Mouse (Mus musculus) cerebellum, adult 2 months (tissue): Measurements from ENCODE around the gene Fam163a. TPM values are rescaled to one million over a fixed set of nuclear protein-coding genes. Genes with fewer than 3 reads are reported as not detected.

Experiments
- DNase-seq, 2 experiments: peaks; one replicate each; pipeline ENCODE4 v3.0.0; 2021
- H3K27ac ChIP-seq: fragments of 200-500 bp; 2 replicates; pipeline ENCODE4 v1.5.1; 2012; ENCODE audit warnings: low read length, control low read depth, inconsistent platforms; ENCODE audit not compliant: insufficient read depth
- H3K27me3 ChIP-seq: fragments of 200-500 bp; 2 replicates; pipeline ENCODE4 v1.6.1; 2012; ENCODE audit warnings: inconsistent platforms, mild to moderate bottlenecking, low read length, moderate library complexity; ENCODE audit not compliant: control insufficient read depth, insufficient read depth
- H3K4me1 ChIP-seq: fragments of 200-500 bp; 2 replicates; pipeline ENCODE4 v1.6.1; 2011; ENCODE audit warnings: low read length; ENCODE audit not compliant: control insufficient read depth, insufficient read depth
- H3K4me3 ChIP-seq: fragments of 200-500 bp; replicated peaks from 2 replicates; pipeline ENCODE3; 2011; ENCODE audit warnings: mild to moderate bottlenecking, low read depth, low read length, control low read depth; ENCODE audit not compliant: insufficient read depth
- CTCF ChIP-seq: fragments of 200-500 bp; IDR thresholded peaks from 2 replicates; pipeline ENCODE4 v1.5.1; 2011; ENCODE audit warnings: low read depth, mild to moderate bottlenecking, control low read depth, low read length, moderate library complexity, borderline replicate concordance; ENCODE audit not compliant: insufficient read depth
- POLR2A ChIP-seq: fragments of 200-500 bp; IDR thresholded peaks from 2 replicates; pipeline ENCODE4 v1.6.1; 2011; ENCODE audit warnings: low read length, control low read depth, borderline replicate concordance; ENCODE audit not compliant: insufficient read depth
- whole genome bisulfite sequencing: fragments of 180-500 bp; shearing (Covaris S2); methylation state at CpG from one replicate; pipeline ENCODE4 v1.1.7; 2018; 5-methylcytosine and 5-hydroxymethylcytosine counted together
- polyA plus RNA-seq: library from polyadenylated mRNA; depleted of rRNA; stranded (reverse); fragments of >200 nt; gene quantifications from 2 replicates; pipeline ENCODE4 v1.2.3, GENCODE M21; 2012

Fam163a gene
- polyA plus RNA-seq, 1 experiment: 3.4 TPM

DNA sequence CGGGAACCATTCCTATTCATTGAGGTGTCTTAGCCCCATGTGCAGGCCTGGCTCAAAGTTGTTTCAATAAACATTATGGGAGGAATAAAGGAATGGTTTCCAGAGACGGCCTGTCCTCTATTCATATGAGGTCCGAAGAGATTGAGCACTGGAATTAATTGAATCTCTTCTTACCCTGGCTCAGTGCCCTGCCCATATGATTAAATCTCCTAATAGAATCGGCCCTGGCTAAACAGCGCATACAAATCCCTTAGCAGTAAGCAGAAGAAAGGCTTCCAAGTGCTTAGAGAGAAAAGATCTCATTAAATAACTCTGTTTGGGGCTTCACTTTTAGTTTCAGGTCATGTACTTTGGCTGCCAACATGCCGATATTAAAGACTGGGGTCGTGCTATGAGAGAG, 12.0 kb downstream of the Fam163a start:
- no peaks in the 10 kb centered on the region for H3K4me1 ChIP-seq
- H3K4me3 ChIP-seq: no peak overlapping the region
- DNase-seq: no peak
- no peak overlapping the region for H3K27ac ChIP-seq
- TF ChIP-seq POLR2A: no peak
- no peak for TF ChIP-seq CTCF
- WGBS: 44% methylated on average over 7 of the region's 7 CpGs
- H3K27me3 ChIP-seq: no peaks in the 10 kb centered on the region; the same call in 1 of the 2 replicates

DNA sequence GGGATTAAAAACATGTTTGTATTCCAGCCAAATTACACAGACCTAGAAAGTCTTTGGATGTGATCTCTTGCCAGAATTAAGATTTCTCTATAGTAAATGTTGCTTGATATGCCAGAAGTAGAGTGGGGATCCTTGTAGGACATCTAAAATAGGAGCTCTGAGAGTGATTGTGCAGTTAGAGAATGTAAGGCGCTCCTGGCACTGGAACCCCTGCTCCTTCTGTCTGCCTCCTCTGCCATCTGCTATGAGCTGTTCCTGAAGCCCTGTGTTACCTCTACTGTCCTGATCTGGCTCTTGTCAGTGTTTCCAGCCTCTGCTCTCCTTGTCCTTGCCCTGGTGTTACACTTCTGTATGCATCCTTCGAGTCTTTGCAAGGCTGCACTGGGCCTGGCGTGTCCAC, 18.2 kb downstream of the Fam163a start:
- Histone ChIP-seq H3K4me3 (no peak overlapping the region), H3K27ac (no peak overlapping the region), H3K27me3 (no peaks in the 10 kb centered on the region; the same call in 1 of the 2 replicates), H3K4me1 (no peaks in the 10 kb centered on the region)
- DNase-seq: no peak
- TF ChIP-seq POLR2A: no peak
- WGBS: 78% methylated on average over 3 of the region's 3 CpGs

DNA sequence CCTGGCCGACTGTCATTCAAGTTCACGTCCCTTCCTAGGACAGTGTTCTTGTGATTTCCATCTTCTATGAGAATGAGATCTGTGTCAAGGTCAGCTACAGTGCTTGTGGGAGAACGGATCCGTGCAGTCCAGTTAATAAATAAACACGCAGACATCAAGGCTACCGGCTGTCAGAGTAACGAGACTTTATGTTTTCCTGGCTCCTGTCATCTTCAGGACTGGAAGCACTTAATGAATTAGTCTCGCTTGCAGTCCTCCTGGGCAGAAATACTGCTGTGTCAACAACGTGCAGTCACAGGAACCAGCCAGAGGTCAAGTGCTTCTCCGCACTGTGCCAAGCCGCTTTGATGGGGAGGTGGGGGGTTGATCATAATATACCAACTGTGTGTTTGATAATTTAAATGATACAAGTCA, 20.7 kb downstream of the Fam163a start:
- 22% methylated on average over 11 of the region's 11 CpGs for WGBS
- no peak for DNase-seq
- Histone ChIP-seq H3K4me1 (peaks cover 4% of the 10 kb centered on the region), H3K27ac (no peak overlapping the region), H3K27me3 (no peaks in the 10 kb centered on the region; the same call in 1 of the 2 replicates), H3K4me3 (no peak overlapping the region)
- no peak for TF ChIP-seq POLR2A
- no peak for TF ChIP-seq CTCF

DNA sequence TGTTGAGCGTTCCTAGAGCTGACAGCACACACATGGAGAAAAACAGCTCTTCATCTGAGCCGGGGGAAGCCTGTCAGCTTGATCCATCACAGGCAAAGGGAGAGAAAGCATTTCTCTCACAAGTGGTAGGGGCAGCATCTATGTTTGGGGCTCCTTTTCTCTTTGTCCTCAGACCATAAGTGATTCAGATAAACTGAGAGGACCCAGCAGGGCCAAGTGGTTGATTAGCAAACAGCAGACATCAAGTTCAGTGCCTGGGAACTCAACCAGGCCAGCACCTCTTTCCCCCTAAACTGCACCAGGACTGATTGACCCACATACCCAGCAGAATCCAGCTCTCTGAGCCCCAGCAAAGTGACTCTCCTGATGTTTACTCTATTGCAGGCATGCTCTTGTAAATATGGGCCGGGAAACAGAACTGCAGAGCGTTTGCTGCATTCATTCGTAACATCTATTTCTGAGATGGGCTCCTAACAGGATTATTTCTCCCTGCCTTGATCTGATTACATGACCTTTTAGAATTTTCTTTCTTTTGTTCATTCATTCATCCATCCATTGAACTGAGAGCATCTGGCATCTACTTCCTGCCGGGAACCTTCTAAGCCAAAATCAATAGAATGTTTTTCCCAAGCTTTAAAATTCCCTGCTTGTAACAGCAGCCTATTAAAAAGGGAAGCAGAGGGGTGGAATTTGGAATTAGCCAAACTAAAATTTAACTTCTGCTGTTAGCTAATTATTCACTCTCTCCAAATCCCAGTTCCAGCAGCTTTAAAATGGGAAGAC, 21.5 kb downstream of the Fam163a start:
- 61% methylated on average over 6 of the region's 6 CpGs for WGBS
- H3K4me1 ChIP-seq: peaks cover 4% of the 10 kb centered on the region
- no peaks in the 10 kb centered on the region; the same call in 1 of the 2 replicates for H3K27me3 ChIP-seq
- TF ChIP-seq POLR2A: no peak
- no peak for TF ChIP-seq CTCF
- H3K4me3 ChIP-seq: no peak overlapping the region
- no peak for DNase-seq
- H3K27ac ChIP-seq: no peak overlapping the region

DNA sequence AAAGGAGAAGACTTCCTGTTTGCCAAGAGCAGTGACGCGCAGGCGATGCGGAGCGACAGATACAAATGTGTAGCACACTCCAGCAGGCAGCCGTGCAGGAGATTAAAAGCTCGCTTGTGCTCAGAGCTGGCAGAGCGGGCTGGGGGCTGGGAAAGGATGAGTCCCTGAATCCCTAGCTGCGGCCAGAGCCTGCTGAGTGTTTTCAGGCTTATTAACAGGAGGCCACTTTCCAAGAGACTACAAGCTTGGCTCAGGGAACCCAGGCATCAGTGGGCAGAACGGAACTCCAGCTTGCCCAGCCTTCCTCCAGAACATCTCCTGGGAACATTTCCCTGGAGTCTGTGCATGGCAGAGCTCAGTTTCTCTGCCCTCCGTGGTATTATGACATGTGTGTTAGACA, 25.0 kb downstream of the Fam163a start:
- H3K27me3 ChIP-seq: no peaks in the 10 kb centered on the region; the same call in 1 of the 2 replicates
- H3K4me1 ChIP-seq: peaks cover 4% of the 10 kb centered on the region
- TF ChIP-seq POLR2A (no peak), CTCF (no peak)
- DNase-seq: peak; percentile 25 to 45
- H3K4me3 ChIP-seq: no peak overlapping the region
- WGBS: 6% methylated on average over 11 of the region's 11 CpGs
- H3K27ac ChIP-seq: no peak overlapping the region

DNA sequence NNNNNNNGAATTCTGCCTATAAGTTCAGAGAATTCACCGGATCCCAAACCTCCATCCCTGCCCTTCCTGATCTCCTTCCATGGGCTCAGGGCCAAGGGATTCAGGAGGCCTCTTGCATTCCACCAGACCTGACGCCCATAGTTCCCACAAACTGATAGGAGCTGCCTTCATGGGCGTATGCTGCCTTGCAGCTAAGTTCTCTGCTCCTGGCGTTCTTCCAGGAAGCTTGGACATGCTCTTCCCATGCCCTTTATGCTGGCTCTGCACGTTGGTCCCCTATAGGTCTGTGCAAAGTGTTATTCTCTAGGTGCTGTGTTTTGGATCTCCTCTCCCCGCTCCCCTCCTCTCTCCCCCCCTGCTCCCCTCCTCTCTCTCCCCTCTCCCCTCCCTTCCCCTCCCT, 36.1 kb downstream of the Fam163a start:
- H3K4me3 ChIP-seq: no peak overlapping the region
- no peaks in the 10 kb centered on the region; the same call in 1 of the 2 replicates for H3K27me3 ChIP-seq
- H3K27ac ChIP-seq: no peak overlapping the region
- TF ChIP-seq POLR2A (no peak), CTCF (no peak)
- WGBS: 27% methylated on average over 6 of the region's 6 CpGs
- H3K4me1 ChIP-seq: no peaks in the 10 kb centered on the region
- DNase-seq: no peak

DNA sequence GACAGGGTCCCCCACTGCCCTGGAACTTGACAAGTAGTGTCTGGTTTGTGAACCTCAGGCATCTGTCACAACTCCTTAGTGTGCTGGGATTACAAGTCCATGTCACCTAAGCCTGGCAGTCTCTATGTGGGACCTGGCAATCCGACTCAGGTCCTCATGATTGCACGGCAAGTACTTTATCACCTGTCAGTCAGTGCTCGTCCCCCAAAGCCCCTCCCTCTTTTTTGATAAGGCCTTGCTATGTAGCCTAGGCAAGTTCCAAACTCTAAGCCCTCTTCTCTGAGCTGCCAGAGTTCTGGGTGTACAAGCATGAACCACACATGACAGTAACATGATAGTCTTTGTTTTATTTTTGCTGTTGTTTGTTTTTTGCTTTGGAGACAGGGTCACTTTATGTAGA, 88.1 kb downstream of the Fam163a start:
- TF ChIP-seq POLR2A (no peak), CTCF (no peak)

DNA sequence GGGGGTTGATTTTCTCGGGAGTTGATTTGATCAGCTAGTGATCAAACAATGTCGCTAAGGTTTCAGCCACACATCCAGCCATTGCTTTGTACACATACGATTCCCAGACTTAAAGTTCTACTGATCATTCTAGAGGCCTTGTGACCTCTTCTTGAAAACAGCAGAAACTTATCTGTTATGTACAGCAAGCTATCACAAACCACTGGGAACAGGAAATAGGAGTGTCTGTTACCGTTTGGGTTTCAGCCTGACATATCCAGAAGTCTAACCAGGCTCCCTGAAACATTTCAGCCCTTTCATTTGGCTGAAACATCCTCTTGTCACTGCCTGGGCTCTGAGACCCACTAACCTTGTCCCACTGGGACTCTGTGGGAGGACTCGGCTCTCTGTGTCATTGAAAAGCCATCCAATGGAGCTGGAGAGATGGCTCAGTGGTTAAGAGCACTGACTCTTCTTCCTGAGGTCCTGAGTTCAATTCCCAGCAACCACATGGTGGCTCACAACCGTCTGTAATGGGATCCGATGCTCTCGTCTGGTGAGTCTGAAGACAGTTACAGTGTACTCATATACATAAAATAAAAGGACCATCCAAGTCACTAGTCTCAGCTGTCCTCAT, 90.8 kb downstream of the Fam163a start:
- 81% methylated on average over 8 of the region's 8 CpGs for WGBS
- TF ChIP-seq POLR2A: no peak
- TF ChIP-seq CTCF: no peak
- no peak for DNase-seq
- Histone ChIP-seq H3K4me3 (no peak overlapping the region), H3K27me3 (peaks cover 1% of the 10 kb centered on the region; the same call in 1 of the 2 replicates), H3K27ac (no peak overlapping the region), H3K4me1 (no peaks in the 10 kb centered on the region)

More for the DNA sequence above, 88.1 kb downstream of the Fam163a start:
- no peak overlapping the region for H3K4me3 ChIP-seq
- no peak for DNase-seq
- no peak overlapping the region for H3K27ac ChIP-seq
- H3K4me1 ChIP-seq: no peaks in the 10 kb centered on the region
- peaks cover under 1% of the 10 kb centered on the region; the same call in 1 of the 2 replicates for H3K27me3 ChIP-seq
- 75% methylated on average over 3 of the region's 3 CpGs for WGBS
